Mouse (Mus musculus): ENCODE data around the gene Mgat4d.

DNA sequence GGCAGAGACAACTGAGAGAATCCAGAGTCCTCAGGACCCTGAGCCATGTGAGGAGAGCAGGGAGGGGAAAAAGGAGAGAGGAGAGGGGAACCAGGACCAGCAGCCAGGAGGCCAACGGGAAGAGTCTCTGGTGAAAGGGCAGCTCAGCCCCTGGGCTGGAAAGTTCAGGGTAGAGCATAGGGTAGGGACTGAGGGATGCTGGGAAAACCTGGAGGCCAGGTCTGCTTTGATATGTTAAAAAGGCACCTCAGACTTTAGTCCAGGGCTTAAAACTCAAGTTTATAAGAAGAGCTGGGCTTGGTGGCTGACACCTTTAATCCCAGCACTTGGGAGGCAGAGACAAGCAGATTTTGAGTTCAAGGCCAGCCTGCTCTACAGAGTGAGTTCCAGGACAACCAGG lies 44.2 kb downstream of the Mgat4d start:
- TF ChIP-seq EP300 (IDR thresholded peaks at IDR 0.05; ENCODE audit: insufficient read depth, low read depth, low read length) = no peak
- TF ChIP-seq CTCF (IDR thresholded peaks at IDR 0.05; ENCODE audit: low read depth, low read length) = no peak

Measured in ES-Bruce4 (cell line).